Mouse (Mus musculus) spleen, postnatal 10 days (tissue): ENCODE data around the gene Nav3.
A peak's percentile ranks its signal among the peaks of the same experiment; 100 is the strongest.

Experiments
- DNase-seq, 2 experiments: peaks; one replicate each; pipeline ENCODE4 v3.0.0; 2021 to 2022; ENCODE audit warnings: low spot score in 2 of 2

Gene Nav3

GRCm38 (mm10) chr10:109920607-109921187 lies 535.3 kb downstream of the Nav3 start:
- peak in 1 of 2 experiments; percentile 23 for DNase-seq

DNA sequence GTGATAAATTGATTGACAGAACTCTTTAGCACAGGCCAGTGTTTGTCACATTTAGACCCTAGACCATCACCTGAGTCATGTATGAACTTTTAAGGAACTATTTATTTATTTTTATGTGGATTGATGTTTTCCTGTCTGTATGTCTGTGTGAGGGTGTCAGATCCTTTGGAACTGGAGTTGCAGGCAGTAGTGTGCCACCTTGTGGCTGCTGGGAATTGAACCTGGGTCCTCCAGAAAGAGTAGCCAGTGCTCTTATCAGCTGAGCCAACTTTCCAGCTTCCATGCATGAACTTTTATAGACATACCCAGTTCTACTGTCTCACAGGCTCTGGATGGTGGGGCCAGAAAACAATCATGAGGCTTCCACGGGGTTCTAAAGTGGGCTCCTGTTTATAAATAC lies 536.5 kb downstream of the Nav3 start:
- no peak for DNase-seq

DNA sequence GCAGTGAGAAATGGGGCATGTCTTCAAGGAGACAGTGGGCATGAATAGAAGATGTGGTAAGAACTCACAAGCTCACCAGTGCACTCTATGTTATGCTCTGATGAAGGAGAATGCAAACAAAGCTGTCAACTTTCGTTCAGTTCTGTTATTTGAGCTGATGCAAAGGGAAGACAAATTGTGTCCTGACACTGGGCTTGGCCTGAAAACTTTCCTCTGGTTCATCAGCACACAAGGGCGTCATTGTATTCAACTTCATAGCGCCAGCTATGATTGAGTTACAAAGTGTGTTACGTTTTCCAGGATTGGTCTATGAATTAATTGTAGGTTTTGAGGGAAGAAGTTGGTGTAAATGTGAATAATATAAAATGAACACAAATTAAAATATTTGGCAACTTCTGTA lies 548.8 kb downstream of the Nav3 start:
- DNase-seq: no peak

DNA sequence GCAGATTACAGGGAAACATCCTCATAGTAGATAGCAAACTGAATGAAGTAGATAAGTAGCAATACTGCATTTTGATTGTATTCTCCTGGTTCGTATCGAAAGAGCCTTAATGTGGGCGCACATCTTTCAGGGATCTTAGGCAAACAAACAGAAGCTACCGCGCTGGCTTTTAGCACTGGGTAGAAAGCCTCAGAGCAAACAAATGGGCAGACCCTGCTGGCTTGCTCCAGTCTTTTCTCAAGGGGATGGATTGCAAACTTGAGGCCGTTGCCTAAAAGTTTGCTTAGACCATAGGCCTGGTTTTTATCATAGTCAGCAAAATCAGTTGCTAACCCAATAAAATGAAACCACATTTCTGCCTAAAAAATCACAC lies 549.6 kb downstream of the Nav3 start:
- DNase-seq: no peak

- DNase-seq: no peak
These were observed 550.2 kb downstream of the Nav3 start for GRCm38 (mm10) chr10:109905649-109906412.

DNA sequence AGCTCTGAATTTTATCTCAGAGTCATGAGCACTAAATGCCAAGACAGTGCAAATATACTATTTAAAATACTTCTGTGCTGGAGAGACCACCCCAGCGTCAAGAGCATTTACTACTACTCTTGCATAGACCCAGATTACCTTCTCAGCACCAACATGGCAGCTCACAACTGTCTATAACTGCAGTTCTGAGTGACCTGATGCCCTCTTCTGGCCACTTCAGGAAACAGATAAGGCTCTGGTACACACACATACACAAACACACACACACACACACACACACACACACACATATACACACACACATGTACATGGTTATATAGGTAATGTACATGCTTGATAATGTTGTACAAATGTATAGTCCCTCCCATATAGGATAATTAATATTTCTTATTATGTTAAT lies 551.2 kb downstream of the Nav3 start:
- no peak for DNase-seq

GRCm38 (mm10) chr10:109903701-109904555 lies 552.1 kb downstream of the Nav3 start:
- no peak for DNase-seq

- DNase-seq: no peak
These were observed 552.8 kb downstream of the Nav3 start for GRCm38 (mm10) chr10:109903241-109903640.

- DNase-seq: no peak
These were observed 566.9 kb downstream of the Nav3 start for GRCm38 (mm10) chr10:109889171-109889475.

DNA sequence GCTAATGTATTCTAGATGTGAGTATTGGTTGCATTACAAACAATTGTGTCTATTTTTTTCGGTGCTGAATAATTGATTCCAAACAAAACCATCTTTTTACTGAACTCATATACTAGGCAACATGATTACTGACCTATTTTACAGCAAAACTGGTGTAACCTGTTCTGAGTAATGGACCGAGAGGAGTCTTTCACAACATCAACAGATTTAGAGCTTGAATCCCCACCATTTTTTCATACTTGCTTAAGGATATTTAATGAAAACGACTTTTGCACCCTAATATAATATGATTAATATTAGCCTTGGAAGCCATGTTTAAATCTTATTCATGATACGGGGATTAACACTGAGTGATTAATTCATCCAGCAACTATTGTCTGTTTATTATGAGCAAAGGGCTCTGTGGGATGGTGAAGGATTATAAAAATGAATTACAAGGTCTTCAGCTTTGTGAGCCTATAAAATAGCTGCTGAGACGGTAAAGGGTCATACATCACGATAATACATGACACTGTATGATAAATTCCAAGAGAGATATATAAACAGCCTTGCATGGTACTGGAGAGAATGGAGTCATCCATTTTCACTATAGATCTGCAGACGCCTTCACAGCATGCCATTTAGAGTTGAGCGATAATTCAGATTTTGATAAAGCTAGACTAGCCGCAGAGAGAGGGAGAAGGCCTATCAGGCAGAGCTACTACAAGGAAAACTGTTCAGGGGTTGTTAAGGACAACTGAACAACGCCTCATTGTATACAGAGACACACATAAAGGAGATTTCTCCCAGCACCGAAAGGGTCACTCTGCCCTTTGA lies 567.4 kb downstream of the Nav3 start:
- DNase-seq: no peak

DNA sequence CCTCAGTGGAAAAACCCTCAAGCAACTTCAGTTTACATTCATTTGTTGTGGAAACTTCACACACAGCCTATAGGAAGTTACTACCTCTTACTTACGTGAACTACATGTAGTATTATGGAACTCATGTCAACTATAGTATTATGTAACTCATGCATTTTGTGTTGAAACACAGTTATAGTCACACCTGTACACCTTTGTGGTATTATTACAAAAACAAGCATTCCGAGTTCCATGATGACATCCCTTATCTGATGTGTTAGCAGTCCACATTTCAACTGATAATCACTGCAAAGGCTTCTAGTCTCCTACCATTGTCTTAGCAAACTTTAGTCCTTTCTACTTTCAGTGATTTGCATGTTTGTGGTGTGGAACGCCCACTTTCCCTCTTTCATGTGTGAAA lies 568.8 kb downstream of the Nav3 start:
- no peak for DNase-seq

- no peak for DNase-seq
These were observed 579.9 kb downstream of the Nav3 start for GRCm38 (mm10) chr10:109876107-109876506.

- no peak for DNase-seq
These were observed 580.6 kb downstream of the Nav3 start for GRCm38 (mm10) chr10:109875312-109875830.

- no peak for DNase-seq
These were observed 581.2 kb downstream of the Nav3 start for GRCm38 (mm10) chr10:109874652-109875311.

DNA sequence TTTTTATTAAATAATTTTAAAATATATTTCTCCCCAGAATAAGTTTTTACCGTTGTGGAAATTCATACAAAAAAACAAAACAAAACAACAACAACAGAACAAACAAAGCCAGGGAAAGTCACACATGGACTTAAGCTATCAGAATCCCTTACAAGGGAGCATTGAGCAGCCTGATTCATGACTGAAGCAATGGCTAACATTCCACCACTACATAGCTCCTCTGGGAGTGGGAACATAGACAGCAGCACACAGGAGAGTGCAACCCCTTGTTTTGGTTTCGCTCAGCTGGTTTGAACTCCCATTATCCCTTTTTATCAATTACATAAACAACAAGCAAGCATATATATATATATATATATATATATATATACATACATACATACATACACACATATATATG lies 589.9 kb downstream of the Nav3 start:
- no peak for DNase-seq

DNA sequence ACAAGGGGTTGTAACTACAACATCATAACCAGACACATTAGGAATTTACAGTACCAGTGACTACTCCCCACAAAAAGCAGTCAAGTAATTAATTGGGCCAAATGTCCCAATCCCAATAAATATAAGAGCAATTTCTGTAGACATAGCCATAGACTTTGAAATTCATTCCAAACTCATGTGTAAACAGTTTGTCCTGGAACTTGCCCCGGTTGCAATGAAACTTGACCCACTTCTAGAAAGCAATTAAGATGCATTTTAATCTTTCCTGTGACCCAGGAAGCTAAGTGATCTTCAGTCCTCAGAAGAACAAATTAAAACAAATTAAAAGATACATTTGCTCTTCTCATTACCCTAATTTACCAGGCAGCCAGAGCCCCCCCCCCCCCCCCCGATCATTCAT lies 590.6 kb downstream of the Nav3 start:
- DNase-seq: no peak

GRCm38 (mm10) chr10:109864708-109865107 lies 591.3 kb downstream of the Nav3 start:
- no peak for DNase-seq

DNA sequence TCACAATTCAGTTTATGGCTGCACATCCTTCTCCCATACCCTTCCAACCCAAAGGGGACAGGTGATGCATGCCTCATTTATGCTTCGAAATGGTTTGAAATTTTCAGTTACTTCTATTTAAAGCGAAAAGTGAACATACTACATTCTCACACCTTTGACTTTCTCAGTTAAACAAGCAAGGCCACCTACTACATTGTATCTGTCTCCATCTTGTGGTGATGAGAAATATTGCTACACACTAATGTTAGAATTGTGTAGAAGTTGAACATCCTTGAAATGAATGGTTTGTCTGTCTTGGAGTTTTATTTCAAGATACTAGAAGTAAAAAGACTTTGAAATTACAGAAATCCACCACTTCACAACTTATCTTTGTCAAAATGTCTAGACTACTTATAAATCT lies 594.7 kb downstream of the Nav3 start:
- no peak for DNase-seq

DNA sequence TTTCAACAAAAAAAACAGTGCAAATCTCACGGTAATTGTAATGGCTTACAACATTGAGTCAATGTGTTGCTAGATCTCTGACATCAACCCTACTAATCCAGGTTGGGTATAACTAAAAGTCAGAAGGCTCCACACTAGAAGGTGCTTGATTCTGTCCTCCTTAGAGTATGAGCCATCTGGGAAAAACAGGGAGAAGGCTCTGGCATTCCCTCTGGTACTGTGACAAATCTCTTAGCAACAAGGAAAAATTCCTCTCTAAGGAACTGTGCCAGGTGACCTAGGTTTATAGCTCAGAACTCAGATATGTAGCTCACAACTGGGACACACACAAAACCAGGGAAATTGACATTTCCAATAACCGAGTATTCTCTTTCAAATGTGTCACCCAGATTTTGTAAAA lies 597.4 kb downstream of the Nav3 start:
- DNase-seq: no peak

- no peak for DNase-seq
These were observed 603.6 kb downstream of the Nav3 start for GRCm38 (mm10) chr10:109852392-109852791.

- no peak for DNase-seq
These were observed 608.4 kb downstream of the Nav3 start for GRCm38 (mm10) chr10:109847631-109848030.
